Mouse (Mus musculus) forebrain, embryonic 10.5 days (tissue): ENCODE results near the gene B020031M17Rik. TPM values are rescaled to one million over a fixed set of nuclear protein-coding genes. Genes with fewer than 3 reads are reported as not detected.
"Not testable (repeated sequence)": the region's sequence is repeated elsewhere in the genome, so short reads cannot be mapped to it uniquely, and the experiment has no call there.

Experiments used
- DNase-seq: peaks from one replicate; pipeline ENCODE4 v3.0.0-alpha.2; 2017; ENCODE audit warnings: low spot score; ENCODE audit errors: extremely low spot score
- H3K27ac ChIP-seq: fragments of 300-500 bp; sonication (generic); 2 replicates; pipeline ENCODE4 v1.5.1; 2016; ENCODE audit warnings: mild to moderate bottlenecking
- H3K27me3 ChIP-seq: fragments of 300-500 bp; sonication (generic); 2 replicates; pipeline ENCODE4 v1.6.1; 2016; ENCODE audit warnings: mild to moderate bottlenecking; ENCODE audit not compliant: poor library complexity, severe bottlenecking
- H3K36me3 ChIP-seq: fragments of 300-500 bp; sonication (generic); replicated peaks from 2 replicates; pipeline ENCODE4 v1.6.1; 2016; ENCODE audit warnings: mild to moderate bottlenecking, moderate library complexity
- H3K4me1 ChIP-seq: fragments of 300-500 bp; sonication (generic); 2 replicates; pipeline ENCODE4 v1.6.1; 2016
- H3K4me3 ChIP-seq: fragments of 300-500 bp; sonication (generic); 2 replicates; pipeline ENCODE4 v1.5.1; 2016; ENCODE audit warnings: mild to moderate bottlenecking, moderate library complexity
- H3K9me3 ChIP-seq: fragments of 300-500 bp; sonication (generic); 2 replicates; pipeline ENCODE4 v1.6.1; 2016; ENCODE audit warnings: mild to moderate bottlenecking, moderate library complexity
- WGBS: fragments of 180-500 bp; shearing (Covaris S2); methylation state at CpG from one replicate; pipeline ENCODE4 v1.1.7; 2016; 5-methylcytosine and 5-hydroxymethylcytosine counted together
- polyA plus RNA-seq: library from polyadenylated mRNA; unstranded; fragments of >200 nt; fragmentation: Nextera tagmentation; extraction: Ambion mirVana; gene quantifications from 2 replicates; pipeline ENCODE4 v1.2.1, GENCODE M21; 2016

Gene B020031M17Rik
- not detected in 2 replicates for polyA plus RNA-seq

GRCm38 (mm10) chr13:119950706-119951105 is at the start of gene B020031M17Rik:
Gene B020031M17Rik (minus strand): TSS chr13:119950806.
- not testable (repeated sequence) for DNase-seq, H3K36me3 ChIP-seq, H3K27me3 ChIP-seq, H3K4me3 ChIP-seq, H3K9me3 ChIP-seq, H3K4me1 ChIP-seq, H3K27ac ChIP-seq
- WGBS: 80% methylated on average over 4 of the region's 6 CpGs

GRCm38 (mm10) chr13:119999215-119999614 is 48.6 kb upstream of the B020031M17Rik start:
- not testable (repeated sequence) for H3K27ac ChIP-seq, H3K4me1 ChIP-seq, DNase-seq, H3K36me3 ChIP-seq, H3K9me3 ChIP-seq, H3K27me3 ChIP-seq, H3K4me3 ChIP-seq
- no CpG with 5 or more reads among the region's 4 CpGs for WGBS

- WGBS: no CpG with 5 or more reads among the region's 22 CpGs
These were observed 48.0 kb upstream of the B020031M17Rik start for GRCm38 (mm10) chr13:119998442-119999086.

DNA sequence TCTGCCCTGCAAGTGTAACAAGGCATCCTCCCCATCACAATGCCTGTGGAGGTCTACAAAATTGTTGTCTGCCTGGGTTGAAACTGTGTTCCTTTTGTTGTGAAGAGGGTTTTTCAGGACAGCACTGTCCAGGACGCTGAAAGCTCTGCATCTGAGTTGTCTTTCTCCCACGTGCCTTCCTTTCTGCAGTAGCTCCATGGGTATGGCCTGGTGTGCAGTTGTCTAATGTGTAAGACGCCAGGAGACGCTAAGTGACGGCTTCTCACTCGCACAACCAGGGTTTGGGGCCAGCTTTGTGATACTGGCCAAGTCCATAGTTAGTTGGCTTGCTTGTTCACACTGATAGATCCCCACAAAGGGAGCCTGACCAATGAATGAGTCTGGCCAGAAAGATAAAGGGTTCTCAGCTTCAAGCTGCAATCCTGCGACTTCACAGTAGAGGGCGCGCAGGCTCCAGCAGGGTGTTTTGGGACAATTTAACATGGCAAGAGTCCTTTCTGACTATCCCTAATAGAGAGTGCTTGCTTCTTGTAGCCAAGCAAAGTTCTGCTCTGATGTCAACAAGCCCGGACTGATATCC is 41.4 kb upstream of the B020031M17Rik start:
- no CpG with 5 or more reads among the region's 10 CpGs for WGBS
- H3K36me3 ChIP-seq, H3K4me1 ChIP-seq, H3K9me3 ChIP-seq, H3K27me3 ChIP-seq, H3K4me3 ChIP-seq, H3K27ac ChIP-seq, DNase-seq: not testable (repeated sequence)

More at GRCm38 (mm10) chr13:119998442-119999086, 48.0 kb upstream of the B020031M17Rik start:
- not testable (repeated sequence) for H3K9me3 ChIP-seq, H3K4me3 ChIP-seq, H3K27me3 ChIP-seq, H3K36me3 ChIP-seq, DNase-seq, H3K27ac ChIP-seq, H3K4me1 ChIP-seq

DNA sequence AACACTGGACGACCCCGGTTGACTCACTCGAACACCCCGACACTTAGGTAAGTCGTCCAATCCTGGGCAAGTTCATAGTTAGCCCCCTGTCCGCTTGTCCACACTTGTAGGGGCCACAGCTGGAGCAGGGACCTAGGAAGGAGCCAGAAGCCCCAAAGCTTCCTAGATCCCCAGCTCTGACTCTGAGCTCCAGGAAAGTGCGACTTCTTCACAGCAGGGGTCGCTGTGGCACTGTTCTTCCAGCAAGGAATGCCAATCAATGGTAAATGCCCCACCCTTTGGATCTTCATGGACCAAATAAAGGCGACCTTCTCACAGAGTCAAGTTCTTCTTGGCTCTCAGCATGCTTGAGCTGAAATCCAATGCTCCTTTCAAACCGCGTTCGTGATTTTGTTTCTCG is 40.7 kb upstream of the B020031M17Rik start:
- not testable (repeated sequence) for H3K4me1 ChIP-seq, H3K27ac ChIP-seq, H3K9me3 ChIP-seq, DNase-seq, H3K36me3 ChIP-seq, H3K4me3 ChIP-seq, H3K27me3 ChIP-seq
- no CpG with 5 or more reads among the region's 13 CpGs for WGBS

DNA sequence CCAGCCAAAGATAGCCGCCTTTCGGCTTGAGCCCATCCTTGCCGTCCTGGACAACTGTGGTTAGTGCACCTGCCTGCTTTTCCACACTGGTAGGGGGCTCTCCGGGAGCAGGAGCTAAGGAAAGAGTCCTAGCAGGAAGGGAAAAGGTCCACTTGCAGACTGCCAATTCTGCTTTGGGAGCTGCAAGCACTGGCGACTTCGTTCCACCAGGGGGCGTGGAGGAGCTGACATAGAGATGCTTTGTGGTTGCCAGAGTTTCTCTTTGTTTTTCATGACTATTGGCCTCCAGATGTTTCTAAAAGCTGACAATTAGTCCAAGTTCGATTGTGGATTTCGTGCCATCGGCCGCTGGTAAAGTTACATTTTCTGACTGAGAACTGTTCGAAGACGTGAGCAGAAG is 18.6 kb upstream of the B020031M17Rik start:
- not testable (repeated sequence) for DNase-seq, H3K4me1 ChIP-seq, H3K9me3 ChIP-seq, H3K4me3 ChIP-seq, H3K27me3 ChIP-seq, H3K27ac ChIP-seq, H3K36me3 ChIP-seq
- no CpG with 5 or more reads among the region's 13 CpGs for WGBS

DNA sequence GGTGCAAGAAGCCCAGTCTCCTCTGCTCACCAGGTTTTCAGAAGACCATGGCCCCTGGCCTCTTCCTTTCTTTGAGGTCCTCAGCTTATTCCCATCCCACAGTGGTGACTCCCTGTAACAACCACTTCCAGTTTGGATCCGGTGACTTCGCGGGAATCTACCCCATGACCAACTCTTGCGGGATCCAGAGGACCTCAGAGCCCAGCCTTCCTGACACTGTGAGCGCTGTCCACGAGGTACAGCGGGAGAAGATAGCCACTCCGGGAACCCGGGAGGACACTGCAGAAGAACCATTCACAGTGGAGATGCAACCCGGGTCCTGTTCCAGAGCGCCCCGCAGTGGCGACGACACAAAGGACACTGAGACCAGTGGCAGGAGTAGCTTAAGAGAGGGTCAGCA is 17.6 kb upstream of the B020031M17Rik start:
- WGBS: no CpG with 5 or more reads among the region's 14 CpGs
- H3K27ac ChIP-seq, H3K27me3 ChIP-seq, H3K9me3 ChIP-seq, H3K4me3 ChIP-seq, H3K36me3 ChIP-seq, DNase-seq, H3K4me1 ChIP-seq: not testable (repeated sequence)

- WGBS: under 1% methylated on average over 21 of the region's 22 CpGs
- peak overlapping the region; percentile 12; the same call in 1 of the 2 replicates for H3K4me3 ChIP-seq
- H3K4me1 ChIP-seq, H3K27me3 ChIP-seq, H3K9me3 ChIP-seq, H3K27ac ChIP-seq, H3K36me3 ChIP-seq: not testable (repeated sequence)
- peak; percentile 14 for DNase-seq
These were observed 15.4 kb upstream of the B020031M17Rik start for GRCm38 (mm10) chr13:119965968-119966367.

DNA sequence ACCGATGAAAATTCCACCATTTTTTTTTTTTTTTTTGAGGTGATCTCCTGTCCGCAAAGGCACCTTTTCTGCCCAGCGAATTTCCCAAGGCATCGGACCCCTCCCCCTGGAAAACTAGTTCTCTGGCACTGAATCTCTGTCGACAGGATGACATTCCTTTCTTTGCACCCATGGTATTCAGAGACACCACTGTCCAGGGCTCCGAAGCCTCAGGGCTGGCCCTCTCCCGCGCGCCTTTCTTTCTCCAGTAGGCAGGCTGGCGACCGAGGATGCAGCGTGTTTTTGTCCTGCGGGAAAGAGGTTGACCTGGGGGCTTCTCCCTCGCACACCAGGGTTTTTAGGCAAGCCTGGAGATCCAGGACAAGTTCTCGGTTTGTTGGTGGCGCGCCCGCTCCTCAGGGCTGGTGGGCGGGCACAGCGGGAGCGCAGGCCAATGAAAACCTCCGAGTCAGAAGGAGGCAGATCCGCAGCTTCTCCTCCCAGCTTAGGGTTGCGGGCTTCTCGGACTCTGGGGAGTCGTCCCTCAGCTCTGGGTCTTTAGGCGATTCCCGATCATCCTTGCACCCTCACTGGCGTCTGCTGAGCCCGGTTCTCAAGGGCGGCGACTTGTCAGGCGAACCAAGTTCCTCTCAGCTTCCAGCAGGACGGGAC is 14.8 kb upstream of the B020031M17Rik start:
- H3K27me3 ChIP-seq, H3K9me3 ChIP-seq, H3K36me3 ChIP-seq, H3K4me3 ChIP-seq, H3K4me1 ChIP-seq, H3K27ac ChIP-seq, DNase-seq: not testable (repeated sequence)
- under 1% methylated on average over 17 of the region's 34 CpGs for WGBS

- not testable (repeated sequence) for H3K4me3 ChIP-seq, DNase-seq, H3K27ac ChIP-seq, H3K36me3 ChIP-seq, H3K4me1 ChIP-seq, H3K9me3 ChIP-seq
- peaks cover 11% of the 10 kb centered on the region for H3K27me3 ChIP-seq
- WGBS: no CpG with 5 or more reads among the region's 5 CpGs
These were observed 12.2 kb upstream of the B020031M17Rik start for GRCm38 (mm10) chr13:119962856-119963255.

DNA sequence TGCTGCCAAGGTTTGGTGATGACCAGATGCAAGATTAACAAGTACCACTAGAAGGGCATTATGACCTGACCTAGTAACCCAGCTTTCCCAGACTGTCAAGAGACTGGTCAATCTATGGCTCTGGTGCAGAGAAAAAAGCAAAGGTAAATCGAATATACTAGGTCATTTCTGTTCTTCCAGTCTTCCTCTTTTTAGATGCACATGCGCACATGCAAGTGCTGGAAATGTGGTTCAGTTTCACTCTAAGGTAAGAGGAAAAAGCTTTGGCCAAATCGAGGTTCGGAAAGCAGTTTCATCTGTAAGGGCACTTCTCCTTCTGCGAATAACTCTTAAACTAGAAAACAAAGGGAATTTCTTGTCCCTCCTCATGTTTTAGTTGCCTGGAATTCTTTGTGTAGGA is 5.0 kb upstream of the B020031M17Rik start:
- not testable (repeated sequence) for H3K27ac ChIP-seq, H3K27me3 ChIP-seq, H3K36me3 ChIP-seq, H3K4me3 ChIP-seq, DNase-seq, H3K4me1 ChIP-seq, H3K9me3 ChIP-seq
- no CpG with 5 or more reads among the region's 5 CpGs for WGBS

DNA sequence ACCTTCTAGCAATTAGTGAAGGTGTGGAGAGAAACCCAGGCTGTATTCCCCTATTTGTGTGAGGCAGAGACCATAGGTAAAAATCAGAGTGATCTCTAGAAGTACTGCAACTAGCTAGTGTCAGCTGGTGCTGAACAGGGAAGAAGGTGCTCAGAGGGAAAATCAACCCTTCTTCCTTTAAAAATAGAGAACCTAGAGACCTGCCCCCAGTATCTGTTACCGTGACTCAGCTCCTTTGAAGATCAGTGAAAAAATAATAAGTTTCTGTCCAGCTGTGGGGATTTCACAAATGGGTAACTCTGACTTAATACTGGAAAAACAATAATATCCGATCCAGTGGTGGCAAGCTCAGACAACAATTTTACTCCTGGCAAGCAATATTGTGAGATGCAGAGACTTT is 4.5 kb upstream of the B020031M17Rik start:
- WGBS: 85% methylated on average over 2 of the region's 2 CpGs
- H3K9me3 ChIP-seq, H3K27me3 ChIP-seq, H3K4me3 ChIP-seq, H3K36me3 ChIP-seq, DNase-seq, H3K27ac ChIP-seq, H3K4me1 ChIP-seq: not testable (repeated sequence)

DNA sequence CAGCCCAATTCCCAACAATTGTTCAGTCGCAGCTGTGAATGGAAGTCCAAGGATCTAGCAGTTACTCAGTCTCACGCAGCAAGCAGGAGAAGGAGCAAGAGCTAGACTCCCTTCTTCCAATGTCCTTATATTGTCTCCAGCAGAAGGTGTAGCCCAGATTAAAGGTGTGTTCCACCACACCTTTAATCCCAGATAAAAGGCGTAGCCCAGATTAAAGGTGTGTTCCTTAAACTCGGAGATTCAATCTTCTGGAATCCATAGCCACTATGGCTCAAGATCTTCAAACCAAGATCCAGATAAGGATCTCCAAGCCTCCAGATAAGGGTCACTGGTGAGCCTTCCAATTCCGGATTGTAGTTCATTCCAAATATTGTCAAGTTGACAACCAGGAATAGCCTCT is 21.4 kb downstream of the B020031M17Rik start, which contains the start of gene Gm21761:
Gene Gm21761 (minus strand): TSS at position 101 of the 400 bp plus-strand sequence.
- not testable (repeated sequence) for H3K4me1 ChIP-seq, H3K36me3 ChIP-seq, H3K27ac ChIP-seq, H3K4me3 ChIP-seq, H3K27me3 ChIP-seq, H3K9me3 ChIP-seq, DNase-seq
- 86% methylated on average over 2 of the region's 5 CpGs for WGBS
